Mouse (Mus musculus): ENCODE data around the gene Spef2.
"Not testable (repeated sequence)": the region's sequence is repeated elsewhere in the genome, so short reads cannot be mapped to it uniquely, and the experiment has no call there.

Spef2 gene

DNA sequence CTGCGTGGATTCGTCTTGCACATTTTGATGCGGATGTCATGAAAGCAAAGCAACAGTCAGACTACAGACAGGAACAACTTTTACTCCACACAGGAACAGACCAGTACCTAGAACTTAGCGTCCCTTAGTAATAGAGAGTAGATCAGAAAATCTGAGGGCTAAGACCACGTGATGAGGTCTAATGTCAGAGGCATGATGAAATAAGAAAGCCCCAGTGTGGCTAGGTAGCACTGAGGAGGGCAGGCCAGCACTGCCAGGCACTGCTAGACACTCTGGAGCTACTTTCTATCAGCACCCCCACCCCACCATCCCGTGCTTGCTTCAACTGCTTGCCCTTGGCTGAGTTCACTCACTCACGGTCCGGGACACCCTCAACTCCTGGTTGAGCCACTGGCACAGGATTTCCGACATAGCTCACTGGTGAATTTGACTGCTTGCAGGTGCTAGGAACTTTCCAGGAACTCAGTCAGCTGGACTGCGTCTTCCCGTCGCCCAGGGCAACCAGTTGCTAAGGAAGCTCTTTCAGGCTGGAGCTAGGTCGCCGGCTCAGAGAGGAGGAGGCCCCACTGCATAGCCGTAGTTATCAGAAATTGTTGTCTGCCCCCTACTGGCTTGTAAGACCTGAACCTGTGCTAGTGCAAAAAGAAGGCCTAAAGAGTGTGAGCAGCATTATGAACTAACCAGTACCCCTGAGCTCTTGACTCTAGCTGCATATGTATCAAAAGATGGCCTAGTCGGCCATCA is at the start of gene Spef2:
Gene Spef2 (minus strand): TSS at position 510 of the 744 bp plus-strand sequence.
- in situ Hi-C loops (cut with MboI, MseI) = loop anchor here (5.0 kb wide), 2 partner anchors 291 to 739 kb away; partner anchors contain the start of genes Brix1 and Rad1

DNA sequence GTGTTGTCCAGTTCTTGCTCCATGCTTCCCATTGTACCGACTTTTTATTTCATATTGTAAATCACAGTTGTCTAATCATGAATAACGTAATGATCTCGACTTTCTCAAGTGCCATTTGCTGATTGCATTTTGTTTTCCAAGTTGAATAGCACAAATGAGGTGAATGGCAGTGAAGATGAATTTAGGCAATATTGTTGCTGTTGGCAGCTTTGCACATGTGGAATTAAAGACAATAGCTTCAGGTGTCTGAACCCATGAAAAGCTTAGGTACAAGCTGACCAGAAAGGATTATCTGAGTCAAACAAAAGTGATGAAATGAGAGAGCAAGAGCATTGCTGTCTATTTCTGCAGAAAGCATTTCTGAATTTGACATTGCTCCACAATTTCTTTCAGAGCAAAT is 45.5 kb upstream of the Spef2 start:
- in situ Hi-C loops (cut with MboI, MseI) = no loop called here

DNA sequence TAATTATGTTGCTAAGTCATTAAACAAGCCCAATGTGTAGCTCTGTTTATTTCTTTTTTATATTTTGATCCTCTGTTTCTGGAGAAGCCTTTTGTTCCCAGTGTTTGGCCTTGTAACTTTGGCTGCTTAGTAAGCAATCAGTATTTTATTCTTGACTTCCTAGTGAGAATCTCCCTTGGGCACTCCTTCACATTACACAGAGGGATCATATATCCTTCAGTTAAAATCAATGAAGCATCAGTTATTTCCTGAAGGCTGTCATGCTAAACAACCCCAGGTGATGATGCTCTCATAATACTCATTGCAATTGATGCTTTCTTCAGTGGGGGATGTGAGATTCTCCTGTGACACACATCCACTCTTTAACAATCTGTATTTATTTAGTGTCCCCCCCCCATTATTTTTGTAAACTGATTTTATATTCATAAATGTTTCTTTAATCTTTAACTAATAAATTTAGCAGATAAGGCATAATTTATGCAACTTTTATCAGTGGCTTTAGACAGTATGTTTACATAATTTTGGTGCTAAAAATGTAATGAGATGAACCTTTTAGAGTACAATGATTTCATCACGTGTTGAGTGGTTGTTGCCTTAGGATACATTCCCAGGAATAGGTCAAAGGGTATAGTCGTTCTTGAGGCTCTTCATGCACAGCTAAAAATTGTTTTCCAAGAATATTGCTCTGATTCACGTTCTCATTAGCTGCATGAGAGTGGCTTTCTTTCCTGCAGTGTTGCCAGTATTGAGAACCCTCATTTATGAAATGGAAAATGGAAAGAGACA is 39.8 kb upstream of the Spef2 start:
- in situ Hi-C loops (cut with MboI, MseI) = no loop called here

DNA sequence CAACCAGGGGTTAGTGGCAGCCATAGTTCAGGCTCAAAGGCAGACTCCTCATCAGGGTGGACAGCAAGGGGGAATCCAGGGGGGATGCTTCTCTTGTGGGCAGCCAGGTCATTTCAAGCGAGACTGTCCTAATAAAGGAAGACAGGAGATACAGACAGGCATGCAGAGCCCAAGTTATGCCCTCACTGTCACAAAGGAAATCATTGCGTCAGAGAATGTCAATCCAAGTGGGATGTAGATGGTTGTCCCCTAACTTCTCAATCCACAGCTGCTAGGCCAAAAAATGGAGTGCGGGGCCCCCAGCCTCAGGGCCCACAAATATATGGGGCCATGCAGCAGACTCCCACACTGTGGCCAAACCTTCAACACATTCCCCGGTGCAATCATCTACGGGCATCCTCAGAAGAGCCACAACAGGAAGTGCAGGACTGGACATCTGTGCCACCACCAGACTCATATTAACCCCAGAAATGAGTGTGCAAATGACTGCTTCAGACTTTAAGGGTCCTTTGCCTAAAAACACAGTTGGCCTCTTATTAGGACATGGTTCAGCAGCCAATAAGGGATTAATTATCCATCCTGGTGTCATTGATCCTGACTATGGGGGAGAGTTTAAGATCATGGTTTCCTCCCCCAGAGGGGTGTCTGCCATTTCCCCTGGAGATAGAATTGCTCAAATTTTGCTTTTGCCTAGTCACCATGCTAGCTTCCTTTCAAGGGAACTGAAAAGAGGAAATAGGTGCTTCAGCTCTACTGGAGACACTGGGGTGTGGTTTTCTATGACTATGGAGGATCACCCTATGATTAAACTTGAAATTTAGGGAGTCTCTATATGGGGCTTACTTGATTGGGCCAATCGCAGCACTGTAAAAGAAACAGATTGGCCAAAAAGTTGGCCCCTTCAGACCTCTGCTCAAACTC is 25.8 kb upstream of the Spef2 start:
- in situ Hi-C loops (cut with MboI, MseI) = not testable (repeated sequence)

DNA sequence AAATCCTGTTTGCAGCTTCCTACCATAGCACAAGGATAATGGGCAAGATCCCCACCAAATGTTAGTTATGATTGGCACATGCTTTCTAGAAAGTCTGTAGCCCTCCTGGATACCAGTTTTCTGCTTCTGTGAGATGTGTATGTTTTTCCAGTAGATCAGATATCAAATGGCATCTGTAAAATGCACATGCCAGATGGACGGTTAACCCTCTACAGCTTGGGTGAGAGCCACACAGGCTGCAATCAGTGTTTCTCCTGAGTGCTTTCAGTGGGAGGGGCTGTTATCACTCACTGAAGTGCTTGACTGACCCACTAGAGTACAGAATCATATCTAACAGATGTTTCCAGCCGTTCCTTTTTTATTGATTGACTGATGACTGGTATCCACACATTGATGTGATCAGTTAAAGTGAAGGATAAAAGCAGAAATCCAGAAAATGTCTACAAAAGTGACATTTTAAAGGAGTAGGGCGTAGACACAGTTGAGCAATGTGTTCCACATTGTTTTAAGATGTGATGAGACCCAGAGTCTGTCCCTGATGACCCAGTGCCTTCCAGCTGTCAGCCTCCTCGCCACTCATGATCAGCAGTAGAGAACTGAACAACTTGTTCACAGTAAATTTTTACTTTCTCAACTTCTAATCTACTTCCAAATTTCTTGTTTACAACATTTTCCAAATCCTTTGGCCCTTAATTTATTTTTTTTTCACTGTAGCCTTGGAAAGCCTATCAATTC is 19.7 kb upstream of the Spef2 start:
- in situ Hi-C loops (cut with MboI, MseI) = no loop called here

DNA sequence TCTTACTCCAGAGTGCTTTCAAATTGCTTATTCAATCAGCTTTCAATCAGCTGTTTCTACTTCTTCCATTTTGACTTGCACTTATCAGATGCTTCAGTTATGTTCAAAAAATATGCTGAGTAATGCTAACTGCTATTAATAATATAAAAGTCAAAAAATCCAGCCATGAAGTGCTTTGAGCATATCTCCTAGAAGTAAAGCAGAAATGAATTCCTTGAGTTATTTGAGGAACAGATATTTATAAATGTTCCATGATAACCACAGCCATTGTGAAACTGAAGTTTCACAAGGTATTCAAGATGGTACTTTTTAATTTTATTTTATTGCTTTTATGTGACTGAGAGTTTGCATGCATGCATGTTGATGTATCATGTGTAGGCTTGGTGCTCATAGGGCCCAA is 18.4 kb upstream of the Spef2 start:
- in situ Hi-C loops (cut with MboI, MseI) = no loop called here

DNA sequence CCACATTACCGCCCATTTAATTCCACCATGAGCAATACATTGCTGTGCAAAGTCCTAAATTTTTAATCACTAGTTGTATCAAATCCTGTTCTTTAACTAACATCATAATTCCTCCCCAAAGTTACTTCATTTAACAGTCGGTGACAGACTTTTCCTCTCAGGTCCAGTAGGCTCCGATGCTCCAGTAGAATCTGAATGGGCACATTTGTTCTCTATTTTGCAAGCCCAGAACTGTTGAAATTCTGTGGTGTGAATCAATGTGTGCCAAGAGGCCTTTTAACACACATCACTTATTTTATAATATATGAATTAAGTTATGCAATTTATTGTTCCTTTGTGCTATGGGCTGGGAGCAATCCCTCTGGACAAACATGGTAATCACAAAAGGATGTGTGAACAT is 2.3 kb upstream of the Spef2 start:
- in situ Hi-C loops (cut with MboI, MseI) = no loop called here

DNA sequence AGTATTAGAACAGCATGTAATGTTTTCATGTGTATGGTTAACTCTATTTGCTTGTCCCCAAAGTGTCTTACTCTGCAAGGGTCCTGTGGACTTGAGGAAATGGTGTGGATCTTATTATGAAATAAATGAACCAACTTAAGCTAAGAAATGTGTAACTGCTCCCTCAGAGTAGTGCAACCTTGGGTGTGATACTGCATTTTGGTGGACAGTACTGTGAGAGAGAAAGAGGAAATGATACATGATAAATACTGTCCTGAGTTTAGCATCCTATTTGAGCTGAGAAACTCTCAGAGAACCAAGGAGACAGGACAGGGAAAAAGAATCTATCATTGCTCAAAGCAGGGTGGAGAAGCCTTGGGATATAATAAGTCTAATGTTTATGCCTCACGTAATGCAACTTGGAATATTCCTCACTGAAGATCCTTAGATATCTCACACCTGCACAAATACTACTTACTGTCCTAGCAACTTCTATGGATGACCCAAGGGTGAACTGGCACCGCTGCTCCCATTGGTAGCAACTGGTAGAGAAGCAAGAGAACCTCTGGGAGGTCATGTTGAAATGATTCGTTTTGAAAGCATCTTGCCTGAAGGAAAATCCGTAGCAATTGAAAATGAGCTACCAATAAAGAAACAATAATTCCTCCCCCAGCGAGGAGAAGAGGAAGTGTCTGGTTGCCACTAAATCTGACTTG is 1.1 kb downstream of the Spef2 start:
- in situ Hi-C loops (cut with MboI, MseI) = loop anchor here (5.0 kb wide), 2 partner anchors 290 to 740 kb away; partner anchors contain the start of genes Brix1 and Rad1

DNA sequence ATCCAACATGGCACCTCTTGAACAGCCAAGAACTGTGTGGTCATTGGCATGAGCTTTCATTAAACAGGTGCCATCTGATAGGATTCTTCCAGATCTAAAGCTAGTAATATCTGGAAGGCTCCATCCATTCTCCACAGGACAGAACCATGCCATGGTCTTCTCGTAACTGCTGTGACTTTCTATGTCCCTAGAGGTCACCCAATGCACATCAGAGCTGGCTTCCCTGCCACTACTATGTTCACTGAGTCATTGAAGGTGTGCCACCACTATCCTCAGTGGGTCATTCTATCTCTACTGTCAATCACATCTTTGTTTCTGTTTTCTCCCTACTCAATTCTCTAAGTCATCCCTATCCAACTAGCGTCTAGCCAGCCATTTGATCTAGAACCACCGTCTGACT is 6.5 kb downstream of the Spef2 start:
- in situ Hi-C loops (cut with MboI, MseI) = no loop called here

DNA sequence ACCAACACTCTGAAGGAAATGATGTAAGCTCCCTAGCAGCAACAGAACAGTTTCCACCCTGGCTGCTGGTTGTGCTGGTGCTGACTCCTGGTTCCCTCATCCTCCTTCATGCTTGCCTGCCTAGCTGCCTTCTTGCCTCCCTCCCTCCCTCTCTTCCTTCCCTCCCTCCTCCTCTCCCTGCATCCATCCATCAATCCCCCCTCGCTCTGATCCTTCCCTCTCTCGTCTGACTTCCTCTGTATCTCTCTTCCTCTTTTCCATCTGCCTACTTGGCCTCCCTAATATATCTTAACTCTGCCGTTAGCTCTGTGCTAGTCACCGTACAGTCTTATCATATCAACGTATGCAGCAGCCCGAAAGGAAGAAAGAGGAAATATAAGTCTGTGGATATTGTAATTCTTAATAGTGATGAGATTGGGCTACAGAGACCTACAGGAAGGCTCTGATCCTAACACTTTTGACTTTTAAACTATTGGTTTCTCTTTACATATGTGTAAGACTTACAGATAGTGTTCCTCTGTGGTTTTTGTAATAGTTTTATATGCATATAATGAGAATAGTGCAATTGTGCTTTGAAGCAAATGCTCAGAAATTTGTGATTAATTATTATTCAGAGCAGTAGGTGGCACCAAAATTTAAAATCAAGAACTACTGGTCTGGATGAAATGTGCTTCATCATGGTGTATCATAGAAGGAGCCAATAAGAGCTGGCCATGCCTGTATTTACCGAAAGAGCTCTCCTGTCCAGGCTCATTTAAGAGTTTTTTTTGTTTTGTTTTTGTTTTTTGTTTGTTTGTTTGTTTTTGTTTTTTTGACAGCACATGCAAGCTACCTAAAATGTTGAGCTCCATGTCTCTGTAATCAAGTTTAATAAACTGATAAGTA is 33.9 kb downstream of the Spef2 start:
- in situ Hi-C loops (cut with MboI, MseI) = no loop called here

DNA sequence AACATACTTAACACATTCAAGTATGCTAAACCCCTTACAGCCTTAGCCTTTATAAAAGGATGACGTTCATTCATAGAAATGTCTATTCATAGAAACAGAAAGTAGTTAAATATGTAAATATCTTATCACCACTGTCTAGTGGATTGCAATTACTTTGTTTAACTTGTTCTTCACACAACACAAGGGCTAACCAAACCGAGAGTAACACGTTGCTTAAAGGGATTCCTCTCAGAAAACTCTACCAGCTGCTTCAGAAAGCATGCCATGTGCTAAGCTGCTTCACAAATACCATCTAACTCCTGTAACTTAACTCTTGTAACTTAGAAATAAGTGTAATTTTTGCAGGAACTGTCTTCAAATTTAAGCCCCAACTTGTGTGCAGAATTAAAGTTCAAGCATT is 35.0 kb downstream of the Spef2 start:
- in situ Hi-C loops (cut with MboI, MseI) = no loop called here

DNA sequence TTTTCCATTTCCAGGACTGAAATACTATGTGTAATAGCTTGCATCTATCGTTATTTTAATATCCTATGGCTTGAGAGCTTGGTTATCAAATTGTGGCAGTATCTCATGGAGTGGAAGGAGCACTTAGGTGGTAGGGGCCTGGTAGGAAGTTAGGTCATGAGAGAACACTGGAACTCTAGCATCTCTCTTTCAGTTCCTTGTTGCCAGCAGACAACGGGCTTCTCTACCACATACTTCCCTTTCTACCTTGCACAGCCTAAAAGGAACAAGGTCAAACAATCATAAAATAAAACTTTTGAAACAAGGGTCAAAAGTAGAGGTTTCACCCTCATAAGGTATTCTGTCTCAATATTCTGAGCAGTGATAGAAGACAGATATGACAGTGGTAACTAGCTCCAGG is 38.3 kb downstream of the Spef2 start:
- in situ Hi-C loops (cut with MboI, MseI) = no loop called here

DNA sequence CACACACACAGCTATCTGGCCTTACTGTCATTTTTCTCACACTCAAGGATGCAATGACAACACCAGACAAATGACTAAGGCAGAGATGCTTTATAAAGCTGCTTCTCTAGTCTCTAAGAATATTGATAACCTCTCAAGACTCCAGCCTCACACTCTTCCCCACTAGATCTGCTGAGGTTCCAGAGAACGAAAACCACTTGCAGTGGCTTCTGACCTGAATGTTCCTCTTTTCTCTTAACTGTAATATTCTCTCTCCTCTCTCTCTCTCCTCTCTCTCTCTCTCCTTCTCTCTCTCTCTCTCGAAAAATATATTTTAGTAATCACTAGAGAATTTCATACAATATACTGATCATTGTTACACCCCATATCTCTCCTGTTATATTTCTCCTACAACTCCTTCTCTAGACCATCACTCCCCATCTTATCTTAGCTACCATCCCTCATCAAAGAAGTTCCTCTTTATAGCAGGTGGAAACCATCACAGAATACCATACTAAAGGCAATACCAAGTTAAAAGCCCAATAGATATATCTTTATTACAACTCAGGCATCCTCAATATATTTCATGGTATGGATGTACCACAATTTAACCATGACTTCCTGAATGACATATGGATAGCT is 42.7 kb downstream of the Spef2 start:
- in situ Hi-C loops (cut with MboI, MseI) = no loop called here

DNA sequence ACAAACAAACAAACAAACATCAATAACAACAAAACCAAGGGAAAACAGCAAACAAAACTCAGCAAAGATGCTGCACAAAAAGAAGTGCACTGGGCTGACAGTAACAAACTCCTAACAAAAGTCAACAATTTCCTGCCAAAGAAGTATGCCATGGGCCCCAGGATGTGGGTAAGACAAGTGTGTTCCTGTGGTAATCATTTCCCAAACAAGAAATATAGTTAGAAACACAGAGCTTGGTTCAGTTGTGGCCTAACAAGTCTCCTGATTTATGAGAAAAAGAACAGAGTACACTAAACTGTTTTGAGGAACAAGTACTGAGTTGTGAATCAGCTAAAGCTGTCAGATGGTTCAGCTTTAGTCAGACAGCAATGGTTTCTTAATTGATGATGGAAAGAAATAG is 46.8 kb downstream of the Spef2 start:
- in situ Hi-C loops (cut with MboI, MseI) = no loop called here

DNA sequence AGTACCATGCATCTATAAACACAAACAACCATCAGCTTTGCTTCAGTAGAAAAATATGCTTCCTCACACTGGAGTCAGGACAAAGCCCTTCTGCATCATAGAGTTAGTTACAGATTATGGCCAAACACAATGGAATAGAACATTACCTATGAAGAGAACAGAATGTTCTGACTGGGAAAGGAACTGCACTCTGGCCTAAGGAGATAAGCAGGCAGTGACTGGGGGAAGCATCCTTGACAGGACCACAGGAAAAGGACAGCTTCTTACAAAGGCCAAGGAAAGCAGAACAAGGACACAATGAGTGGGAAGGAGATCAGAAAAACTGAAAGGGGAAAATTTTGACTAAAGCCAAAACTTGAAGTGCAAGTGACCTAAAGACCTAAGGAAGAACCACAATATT is 56.9 kb downstream of the Spef2 start:
- in situ Hi-C loops (cut with MboI, MseI) = no loop called here

DNA sequence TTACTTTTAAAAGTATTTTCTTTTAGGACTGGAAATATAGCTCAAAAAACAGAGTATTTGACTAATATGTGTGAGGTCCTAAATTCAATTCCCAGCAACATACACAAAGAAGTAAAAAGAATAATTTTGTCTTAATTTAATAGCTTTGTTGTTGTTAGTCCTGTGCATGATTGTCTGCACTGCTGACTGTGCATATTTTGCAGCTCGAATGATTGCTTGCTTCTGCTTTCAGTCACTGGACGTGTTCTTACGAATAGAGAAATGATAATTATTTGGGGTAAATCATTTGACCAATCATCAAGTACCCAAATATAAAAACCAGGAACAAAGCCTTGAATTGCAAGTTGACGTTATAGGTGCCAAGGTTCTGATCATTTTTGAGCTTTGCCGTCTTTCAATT is 57.8 kb downstream of the Spef2 start:
- in situ Hi-C loops (cut with MboI, MseI) = no loop called here

DNA sequence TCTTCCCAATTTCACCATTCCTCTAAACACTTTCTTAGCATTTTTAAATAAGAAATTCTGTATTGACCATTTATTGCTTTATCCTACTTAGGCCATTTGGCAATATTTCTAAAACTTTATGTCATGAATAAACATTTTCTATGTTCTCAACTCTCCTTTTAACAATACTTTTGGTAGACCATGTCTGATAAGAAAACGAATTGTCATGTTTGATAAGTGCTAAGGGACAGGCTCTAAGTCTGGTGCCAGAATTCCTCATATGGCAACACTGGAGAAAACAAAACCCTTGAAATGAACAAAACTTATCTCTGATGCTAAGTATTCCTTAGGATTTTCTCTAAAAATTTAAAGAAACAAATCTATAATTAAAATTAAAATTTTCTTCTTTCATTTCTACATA is 58.2 kb downstream of the Spef2 start:
- in situ Hi-C loops (cut with MboI, MseI) = no loop called here

DNA sequence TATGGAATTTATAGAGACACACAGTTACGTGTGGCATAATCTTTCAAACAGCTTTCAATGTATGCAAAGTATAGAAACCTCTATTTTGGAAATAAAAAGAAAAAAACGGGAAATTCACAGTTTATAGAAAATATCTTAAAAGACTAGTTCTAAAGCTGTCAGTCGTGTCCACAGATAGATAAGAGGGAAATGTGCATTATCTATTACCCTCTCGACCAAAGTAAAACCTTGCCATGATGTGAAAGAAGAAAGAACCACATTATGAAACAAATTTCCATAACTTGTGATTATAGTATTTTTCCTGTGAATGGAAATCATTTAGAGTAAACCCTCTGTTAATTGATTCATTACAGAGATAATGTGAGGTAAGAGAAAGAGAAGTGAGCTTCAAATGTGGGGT is 65.2 kb downstream of the Spef2 start:
- in situ Hi-C loops (cut with MboI, MseI) = no loop called here

DNA sequence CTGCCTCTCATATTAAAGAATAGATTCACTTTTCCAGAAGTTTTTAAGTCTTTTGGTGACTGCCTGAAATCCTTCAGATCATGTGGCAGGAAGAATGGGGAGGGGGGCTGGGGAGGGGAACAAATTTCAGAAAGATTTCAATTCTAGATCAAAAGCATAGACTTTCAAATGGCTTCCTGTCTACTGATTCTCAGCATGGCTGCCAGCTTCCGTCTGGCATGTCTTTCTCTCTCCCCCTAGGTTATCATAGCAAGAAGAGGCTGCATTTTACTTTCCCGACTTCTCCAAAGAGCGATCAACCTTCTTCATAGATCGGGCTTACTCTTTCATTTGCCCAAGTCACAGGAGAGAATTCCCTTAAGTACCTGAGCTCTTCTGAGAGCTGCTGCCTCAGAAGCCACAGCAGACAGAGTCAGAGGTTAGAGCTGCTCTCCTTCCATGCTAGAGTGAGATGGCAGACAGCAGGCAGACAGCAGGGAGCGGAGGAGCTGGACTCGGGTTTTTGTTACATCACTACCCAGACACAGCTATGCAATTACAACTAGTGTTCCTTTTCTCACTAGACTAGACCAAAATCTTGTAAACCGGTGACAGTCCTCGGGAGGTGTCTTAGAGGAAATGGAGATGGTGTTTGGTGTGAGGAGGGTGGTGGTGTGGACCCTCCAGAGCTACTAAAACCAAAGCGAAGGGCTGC is 71.2 kb downstream of the Spef2 start:
- in situ Hi-C loops (cut with MboI, MseI) = no loop called here
